Mouse (Mus musculus): ENCODE data around the gene Dll4. TPM values are rescaled to one million over a fixed set of nuclear protein-coding genes. Genes with fewer than 3 reads are reported as not detected.
A peak's percentile ranks its signal among the peaks of the same experiment; 100 is the strongest.

Dll4 gene
- total and polyA plus RNA-seq, 2 experiments = 3.0 to 4.1 TPM

GRCm38 (mm10) chr2:119311544-119311943, 14.0 kb upstream of the Dll4 start:
- Histone ChIP-seq H3K36me3 (ENCODE audit: control insufficient read depth, insufficient read depth, low read length) (no peaks in the 10 kb centered on the region), H3K27me3 (ENCODE audit: control insufficient read depth, insufficient read depth, low read length) (no peaks in the 10 kb centered on the region), H3K27ac (replicated peaks; ENCODE audit: insufficient read depth, low read depth, low read length) (peak overlapping the region; percentile 54), H3K9ac (ENCODE audit: low read depth, low read length) (no peak overlapping the region), H3K4me1 (ENCODE audit: control insufficient read depth, insufficient read depth, low read length) (peaks cover 7% of the 10 kb centered on the region), H3K79me2 (ENCODE audit: control insufficient read depth, insufficient read depth, low read length) (no peaks in the 10 kb centered on the region), H3K4me3 (ENCODE audit: insufficient read depth, low read depth, low read length) (no peak overlapping the region)
- WGBS = 59% methylated on average over 12 of the region's 12 CpGs
- no peak for DNase-seq (ENCODE audit: extremely low read depth, low read depth, low spot score)
- no peak for TF ChIP-seq CTCF (IDR thresholded peaks at IDR 0.05; ENCODE audit: low read depth, low read length)
- TF ChIP-seq POLR2A (IDR thresholded peaks at IDR 0.05; ENCODE audit: extremely low read depth, insufficient read depth, low read length) = no peak

GRCm38 (mm10) chr2:119312380-119312958, 13.1 kb upstream of the Dll4 start:
- TF ChIP-seq CTCF (IDR thresholded peaks at IDR 0.05; ENCODE audit: low read depth, low read length) = no peak
- TF ChIP-seq POLR2A (IDR thresholded peaks at IDR 0.05; ENCODE audit: extremely low read depth, insufficient read depth, low read length) = no peak
- H3K79me2 ChIP-seq (ENCODE audit: control insufficient read depth, insufficient read depth, low read length) = no peaks in the 10 kb centered on the region
- no peak overlapping the region for H3K4me3 ChIP-seq (ENCODE audit: insufficient read depth, low read depth, low read length)
- WGBS = 72% methylated on average over 2 of the region's 2 CpGs
- no peaks in the 10 kb centered on the region for H3K27me3 ChIP-seq (ENCODE audit: control insufficient read depth, insufficient read depth, low read length)
- H3K36me3 ChIP-seq (ENCODE audit: control insufficient read depth, insufficient read depth, low read length) = no peaks in the 10 kb centered on the region
- no peak overlapping the region for H3K9ac ChIP-seq (ENCODE audit: low read depth, low read length)
- peaks cover 7% of the 10 kb centered on the region for H3K4me1 ChIP-seq (ENCODE audit: control insufficient read depth, insufficient read depth, low read length)
- DNase-seq (ENCODE audit: extremely low read depth, low read depth, low spot score) = no peak
- peak overlapping the region; percentile 54 for H3K27ac ChIP-seq (replicated peaks; ENCODE audit: insufficient read depth, low read depth, low read length)

- Histone ChIP-seq H3K27me3 (ENCODE audit: control insufficient read depth, insufficient read depth, low read length) (no peaks in the 10 kb centered on the region), H3K27ac (replicated peaks; ENCODE audit: insufficient read depth, low read depth, low read length) (peak overlapping the region; percentile 64), H3K36me3 (ENCODE audit: control insufficient read depth, insufficient read depth, low read length) (no peaks in the 10 kb centered on the region), H3K4me3 (ENCODE audit: insufficient read depth, low read depth, low read length) (no peak overlapping the region), H3K9ac (ENCODE audit: low read depth, low read length) (peak overlapping the region; percentile 7; the same call in 1 of the 2 replicates), H3K4me1 (ENCODE audit: control insufficient read depth, insufficient read depth, low read length) (peaks cover 7% of the 10 kb centered on the region), H3K79me2 (ENCODE audit: control insufficient read depth, insufficient read depth, low read length) (no peaks in the 10 kb centered on the region)
- WGBS = 61% methylated on average over 10 of the region's 10 CpGs
- no peak for DNase-seq (ENCODE audit: extremely low read depth, low read depth, low spot score)
- TF ChIP-seq POLR2A (IDR thresholded peaks at IDR 0.05; ENCODE audit: extremely low read depth, insufficient read depth, low read length) (no peak), CTCF (IDR thresholded peaks at IDR 0.05; ENCODE audit: low read depth, low read length) (no peak)
Observed at GRCm38 (mm10) chr2:119313780-119314479, 11.7 kb upstream of the Dll4 start.

- H3K4me3 ChIP-seq (ENCODE audit: insufficient read depth, low read depth, low read length) = no peak overlapping the region
- H3K27me3 ChIP-seq (ENCODE audit: control insufficient read depth, insufficient read depth, low read length) = no peaks in the 10 kb centered on the region
- TF ChIP-seq POLR2A (IDR thresholded peaks at IDR 0.05; ENCODE audit: extremely low read depth, insufficient read depth, low read length) (no peak), CTCF (IDR thresholded peaks at IDR 0.05; ENCODE audit: low read depth, low read length) (no peak)
- no peaks in the 10 kb centered on the region for H3K36me3 ChIP-seq (ENCODE audit: control insufficient read depth, insufficient read depth, low read length)
- no peaks in the 10 kb centered on the region for H3K79me2 ChIP-seq (ENCODE audit: control insufficient read depth, insufficient read depth, low read length)
- no peak overlapping the region for H3K9ac ChIP-seq (ENCODE audit: low read depth, low read length)
- peak overlapping the region; percentile 64 for H3K27ac ChIP-seq (replicated peaks; ENCODE audit: insufficient read depth, low read depth, low read length)
- H3K4me1 ChIP-seq (ENCODE audit: control insufficient read depth, insufficient read depth, low read length) = peaks cover 7% of the 10 kb centered on the region
- no peak for DNase-seq (ENCODE audit: extremely low read depth, low read depth, low spot score)
- WGBS = 86% methylated on average over 12 of the region's 12 CpGs
Observed at GRCm38 (mm10) chr2:119314742-119315310, 10.8 kb upstream of the Dll4 start.

GRCm38 (mm10) chr2:119318043-119318710, 7.4 kb upstream of the Dll4 start:
- DNase-seq (ENCODE audit: extremely low read depth, low read depth, low spot score) = peak; percentile 43
- Histone ChIP-seq H3K27ac (replicated peaks; ENCODE audit: insufficient read depth, low read depth, low read length) (no peak overlapping the region), H3K36me3 (ENCODE audit: control insufficient read depth, insufficient read depth, low read length) (no peaks in the 10 kb centered on the region), H3K27me3 (ENCODE audit: control insufficient read depth, insufficient read depth, low read length) (peaks cover 7% of the 10 kb centered on the region; the same call in 1 of the 2 replicates), H3K79me2 (ENCODE audit: control insufficient read depth, insufficient read depth, low read length) (no peaks in the 10 kb centered on the region), H3K4me3 (ENCODE audit: insufficient read depth, low read depth, low read length) (no peak overlapping the region), H3K9ac (ENCODE audit: low read depth, low read length) (no peak overlapping the region), H3K4me1 (ENCODE audit: control insufficient read depth, insufficient read depth, low read length) (peaks cover 3% of the 10 kb centered on the region)
- no peak for TF ChIP-seq CTCF (IDR thresholded peaks at IDR 0.05; ENCODE audit: low read depth, low read length)
- TF ChIP-seq POLR2A (IDR thresholded peaks at IDR 0.05; ENCODE audit: extremely low read depth, insufficient read depth, low read length) = no peak
- WGBS = 31% methylated on average over 3 of the region's 3 CpGs

Data from liver, adult 2 months (tissue).